ENCODE assay signal across 10 mouse cellular contexts in genomic region chr16:72794692-72795378, GRCm38 (mm10).
DNase-seq lines count a peak whose midpoint lies in the region; ATAC-seq lines count a peak whose summit lies in the region.
"Had no signal": no experiment of that assay in that cellular context is flagged by ENCODE, and none has a peak within 500 bp of the region (broad histone marks: within the 10 kb centered on the region; RNA-seq: fewer than 3 reads in every experiment).

No protein-coding gene starts in this region.

- no peaks in the 10 kb centered on the region for H3K9me3 ChIP-seq in forebrain, embryonic 14.5 days (replicated peaks; ENCODE audit: control insufficient read depth, low read length)
- H3K9me3 ChIP-seq in forebrain, embryonic 10.5 days: no peaks in the 10 kb centered on the region
- H3K9me3 ChIP-seq in embryonic facial prominence, embryonic 14.5 days (ENCODE audit: control insufficient read depth, low read length): no peaks in the 10 kb centered on the region
- H3K9me3 ChIP-seq in heart, embryonic 11.5 days (replicated peaks; ENCODE audit: control insufficient read depth, low read length): no peaks in the 10 kb centered on the region

- 62% methylated on average over 6 of the region's 6 CpGs for WGBS in forebrain, embryonic 14.5 days
- 76% methylated on average over 6 of the region's 6 CpGs for WGBS in forebrain, embryonic 10.5 days
- WGBS in embryonic facial prominence, embryonic 14.5 days: 54% methylated on average over 6 of the region's 6 CpGs
- WGBS in heart, embryonic 11.5 days (ENCODE audit: insufficient replicate concordance): 73% methylated on average over 6 of the region's 6 CpGs

- ATAC-seq in forebrain, embryonic 14.5 days: peak; percentile 62
- no peak for ATAC-seq in embryonic facial prominence, embryonic 14.5 days (ENCODE audit: low read depth)
- no peak for ATAC-seq in heart, embryonic 11.5 days (replicated peaks; ENCODE audit: insufficient number of reproducible peaks, low FRiP score, low TSS enrichment)
- ATAC-seq: Patski had no signal

- no peak overlapping the region for H3K4me3 ChIP-seq in forebrain, embryonic 14.5 days (ENCODE audit: low read depth, low read length)
- H3K4me3 ChIP-seq in forebrain, embryonic 10.5 days: no peak overlapping the region
- H3K4me3 ChIP-seq in embryonic facial prominence, embryonic 14.5 days (ENCODE audit: low read depth, low read length): no peak overlapping the region
- no peak overlapping the region for H3K4me3 ChIP-seq in heart, embryonic 11.5 days (ENCODE audit: low read depth, low read length)

- no peaks in the 10 kb centered on the region for H3K27me3 ChIP-seq in forebrain, embryonic 14.5 days (replicated peaks; ENCODE audit: control insufficient read depth, insufficient read depth, low read length)
- no peaks in the 10 kb centered on the region for H3K27me3 ChIP-seq in forebrain, embryonic 10.5 days (ENCODE audit: poor library complexity, severe bottlenecking)
- H3K27me3 ChIP-seq in embryonic facial prominence, embryonic 14.5 days (replicated peaks; ENCODE audit: control insufficient read depth, insufficient read depth, low read length): no peaks in the 10 kb centered on the region
- H3K27me3 ChIP-seq in heart, embryonic 11.5 days (ENCODE audit: control insufficient read depth, insufficient read depth, low read length): no peaks in the 10 kb centered on the region
- H3K27me3 ChIP-seq: Patski had no signal

- no peaks in the 10 kb centered on the region for H3K36me3 ChIP-seq in forebrain, embryonic 14.5 days (ENCODE audit: control insufficient read depth, insufficient read depth, low read length)
- H3K36me3 ChIP-seq in forebrain, embryonic 10.5 days (replicated peaks): no peaks in the 10 kb centered on the region
- no peaks in the 10 kb centered on the region for H3K36me3 ChIP-seq in embryonic facial prominence, embryonic 14.5 days (ENCODE audit: control insufficient read depth, insufficient read depth, low read length)
- H3K36me3 ChIP-seq in heart, embryonic 11.5 days (ENCODE audit: control insufficient read depth, insufficient read depth, low read length): no peaks in the 10 kb centered on the region

- H3K9ac ChIP-seq in forebrain, embryonic 14.5 days (ENCODE audit: low read length): no peak overlapping the region
- no peak overlapping the region for H3K9ac ChIP-seq in embryonic facial prominence, embryonic 14.5 days (ENCODE audit: low read depth, low read length)
- H3K9ac ChIP-seq in heart, embryonic 11.5 days (ENCODE audit: low read depth, low read length): no peak overlapping the region

- DNase-seq in forebrain, embryonic 14.5 days (ENCODE audit: low spot score): peak; percentile 69
- DNase-seq in forebrain, embryonic 10.5 days (ENCODE audit: extremely low spot score, low spot score): no peak
- peak; percentile 93 for DNase-seq in brain, adult 2 months (ENCODE audit: low read depth, low spot score)
- DNase-seq in embryonic facial prominence, embryonic 14.5 days (ENCODE audit: low spot score): peak; percentile 48
- peak; percentile 54 to 75 for DNase-seq in layer of hippocampus, adult 8-10 months (ENCODE audit: low spot score in 2 of 2)
- DNase-seq in adrenal gland, adult 8-10 months: no peak
- no peak for DNase-seq in adrenal gland, adult 18-20 months (ENCODE audit: low spot score in 2 of 2)
- DNase-seq: right cerebral cortex, postnatal 14 days had no signal

- H3K27ac ChIP-seq in forebrain, embryonic 14.5 days (ENCODE audit: low read depth, low read length): no peak overlapping the region; the same call in 1 of the 2 replicates
- no peak overlapping the region for H3K27ac ChIP-seq in forebrain, embryonic 10.5 days
- 0 out of 2 replicates have a peak overlapping the region, but pooled peaks have one; percentile 24 for H3K27ac ChIP-seq in embryonic facial prominence, embryonic 14.5 days (replicated peaks; ENCODE audit: low read depth, low read length)
- no peak overlapping the region for H3K27ac ChIP-seq in heart, embryonic 11.5 days (ENCODE audit: low read depth, low read length)

- H3K4me1 ChIP-seq in forebrain, embryonic 14.5 days (ENCODE audit: control insufficient read depth, insufficient read depth, low read length): 0 out of 2 replicates have a peak, but pooled peaks cover under 1% of the 10 kb centered on the region
- H3K4me1 ChIP-seq in forebrain, embryonic 10.5 days: peaks cover 19% of the 10 kb centered on the region
- peaks cover 27% of the 10 kb centered on the region for H3K4me1 ChIP-seq in embryonic facial prominence, embryonic 14.5 days (ENCODE audit: control insufficient read depth, insufficient read depth, low read length)
- 0 out of 2 replicates have a peak, but pooled peaks cover 2% of the 10 kb centered on the region for H3K4me1 ChIP-seq in heart, embryonic 11.5 days (ENCODE audit: control insufficient read depth, insufficient read depth, low read length)

- H3K4me2 ChIP-seq in forebrain, embryonic 14.5 days (ENCODE audit: low read length): no peak overlapping the region
- no peak overlapping the region for H3K4me2 ChIP-seq in embryonic facial prominence, embryonic 14.5 days (ENCODE audit: low read depth, low read length)
- no peak overlapping the region for H3K4me2 ChIP-seq in heart, embryonic 11.5 days

Comparison
In these comparisons a context has a peak if more than half of its experiments do, and no peak if none do; other contexts are left out.
1. DNase-seq: peak in forebrain, embryonic 14.5 days (single experiment), brain, adult 2 months (single experiment), embryonic facial prominence, embryonic 14.5 days (single experiment) and layer of hippocampus, adult 8-10 months (2 of 2); none in forebrain, embryonic 10.5 days (single experiment), adrenal gland, adult 8-10 months (single experiment) and adrenal gland, adult 18-20 months (0 of 2).